Mouse (Mus musculus): ENCODE measurements around the gene Chchd2. TPM values are rescaled to one million over a fixed set of nuclear protein-coding genes. Genes with fewer than 3 reads are reported as not detected.
A peak's percentile ranks its signal among the peaks of the same experiment; 100 is the strongest.

Gene Chchd2
- polyA plus RNA-seq, 1 experiment from 2014 or later, result 686 TPM

DNA sequence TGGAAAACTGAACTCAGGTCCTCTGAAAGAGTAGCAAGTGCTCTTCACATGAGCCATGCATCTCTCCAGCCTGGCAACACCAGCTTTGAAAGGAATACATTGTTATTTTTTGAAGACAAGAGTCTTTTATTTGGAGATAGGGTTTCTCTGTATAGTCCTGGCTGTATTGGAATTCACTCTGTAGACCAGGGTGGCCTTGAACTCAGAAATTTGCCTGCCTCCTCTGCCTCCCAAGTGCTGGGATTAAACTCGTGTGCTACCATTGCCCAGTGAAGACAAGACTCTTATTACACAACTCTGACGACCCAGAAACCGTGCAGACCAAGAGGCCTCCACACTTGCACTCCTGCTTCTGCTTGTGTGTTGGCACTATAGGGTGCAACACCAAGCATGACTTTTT is 7.4 kb downstream of the Chchd2 start:
- ChIA-PET POLR2A (interaction anchor here (0.6 to 1.3 kb wide), 3 partner anchors 9 to 25 kb away, joined by 3 to 6 read pairs (median 4); no protein-coding TSS in a partner anchor), CTCF (interaction anchor here (0.9 to 12.7 kb wide), 6 partner anchors 10 to 97 kb away, joined by 3 to 68 read pairs (median 3); partner anchors contain the start of gene Sumf2)
- no peaks in the 10 kb centered on the region for H3K27me3 ChIP-seq
- in situ Hi-C loops (cut with MboI; ENCODE audit: low pct_unique_long_range_greater_than_20kb), result no loop called here
- ATAC-seq (no peak), DNase-seq (ENCODE audit: low read depth, low spot score) (no peak)
- no peak for TF ChIP-seq CTCF (IDR thresholded peaks at IDR 0.05)

GRCm38 (mm10) chr5:129878946-129879345 is 8.3 kb downstream of the Chchd2 start:
- peak; percentile 85 for ATAC-seq
- DNase-seq (ENCODE audit: low read depth, low spot score), result peak; percentile 56
- TF ChIP-seq CTCF (IDR thresholded peaks at IDR 0.05), result peak; percentile 94
- ChIA-PET CTCF (interaction anchor here (0.7 to 12.7 kb wide), 5 partner anchors 14 to 32 kb away, joined by 3 to 68 read pairs (median 4); partner anchors contain the start of gene Sumf2), POLR2A (interaction anchor here (1.3 kb wide), 1 partner anchor 24 kb away, joined by 6 read pairs; no protein-coding TSS in a partner anchor)
- H3K27me3 ChIP-seq, result no peaks in the 10 kb centered on the region
- in situ Hi-C loops (cut with MboI; ENCODE audit: low pct_unique_long_range_greater_than_20kb), result no loop called here

DNA sequence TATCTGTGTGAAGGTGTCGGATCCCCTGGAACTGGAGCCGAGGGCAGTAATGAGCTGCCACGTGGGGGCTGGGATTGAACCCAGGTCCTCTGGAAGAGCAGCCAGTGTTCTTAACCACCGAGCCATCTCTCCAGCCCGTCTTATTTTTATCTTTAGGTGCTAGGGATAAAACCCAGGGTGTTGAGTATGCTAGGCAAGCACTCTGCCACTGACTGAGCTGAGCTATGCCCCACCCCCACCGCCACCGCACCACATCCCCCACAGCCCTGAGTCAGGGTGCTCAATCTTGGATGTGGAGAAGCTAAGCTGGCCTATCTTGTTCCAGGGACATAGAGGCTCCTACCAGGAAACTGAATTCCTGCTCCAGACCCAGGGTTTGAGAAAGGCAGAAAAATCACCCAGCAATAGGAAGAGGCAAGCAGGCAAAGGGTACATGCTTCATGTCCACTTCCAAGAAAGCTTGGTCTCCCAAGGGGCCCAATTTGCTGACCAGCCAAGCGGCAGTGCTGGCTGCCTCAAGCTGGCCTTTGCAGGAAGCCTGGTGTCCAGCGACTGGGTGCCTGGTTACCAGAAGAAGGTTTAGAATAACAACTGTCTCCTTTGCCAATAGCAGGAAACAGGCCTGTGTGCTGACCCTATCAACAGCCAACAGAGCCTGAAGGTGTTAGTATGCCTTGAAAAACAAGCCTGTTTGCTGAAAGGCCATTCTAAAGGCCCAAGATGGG is 9.4 kb downstream of the Chchd2 start:
- POLR2A ChIA-PET, result interaction anchor here (1.2 to 2.2 kb wide), 2 partner anchors 23 to 30 kb away, joined by 6 to 8 read pairs; no protein-coding TSS in a partner anchor
- in situ Hi-C loops (cut with MboI; ENCODE audit: low pct_unique_long_range_greater_than_20kb), result no loop called here
- ATAC-seq (no peak), DNase-seq (ENCODE audit: low read depth, low spot score) (no peak)
- H3K27me3 ChIP-seq, result no peaks in the 10 kb centered on the region
- CTCF ChIA-PET, result interaction anchor here (0.7 to 12.7 kb wide), 5 partner anchors 11 to 493 kb away, joined by 4 to 68 read pairs (median 5); partner anchors contain the start of gene Sumf2
- TF ChIP-seq CTCF (IDR thresholded peaks at IDR 0.05), result no peak

DNA sequence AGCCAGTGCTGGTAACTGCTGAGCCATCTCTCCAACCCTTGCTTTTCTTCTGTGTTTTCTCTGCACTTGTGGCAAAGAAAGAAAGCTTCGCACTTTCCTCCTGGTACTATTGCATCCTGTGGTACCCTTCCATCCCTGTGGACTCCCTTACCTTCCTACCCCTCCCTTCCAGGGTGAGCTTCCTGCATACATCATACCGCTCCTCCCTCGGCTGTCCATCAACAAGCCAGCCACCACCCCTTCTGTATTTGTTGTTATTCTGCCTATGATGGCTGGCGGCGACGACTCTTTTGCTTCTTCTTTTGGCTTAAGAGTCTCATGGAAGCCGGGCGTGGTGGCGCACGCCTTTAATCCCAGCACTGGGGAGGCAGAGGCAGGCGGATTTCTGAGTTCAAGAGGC is 12.2 kb downstream of the Chchd2 start:
- no peaks in the 10 kb centered on the region for H3K27me3 ChIP-seq
- no peak for ATAC-seq
- TF ChIP-seq CTCF (IDR thresholded peaks at IDR 0.05), result no peak
- DNase-seq (ENCODE audit: low read depth, low spot score), result no peak
- POLR2A ChIA-PET, result interaction anchor here (0.5 kb wide), 1 partner anchor 266 kb away, joined by 3 read pairs; no protein-coding TSS in a partner anchor
- CTCF ChIA-PET, result interaction anchor here (1.7 to 12.7 kb wide), 3 partner anchors 10 to 21 kb away, joined by 3 to 68 read pairs (median 5); no protein-coding TSS in a partner anchor
- in situ Hi-C loops (cut with MboI; ENCODE audit: low pct_unique_long_range_greater_than_20kb), result no loop called here

DNA sequence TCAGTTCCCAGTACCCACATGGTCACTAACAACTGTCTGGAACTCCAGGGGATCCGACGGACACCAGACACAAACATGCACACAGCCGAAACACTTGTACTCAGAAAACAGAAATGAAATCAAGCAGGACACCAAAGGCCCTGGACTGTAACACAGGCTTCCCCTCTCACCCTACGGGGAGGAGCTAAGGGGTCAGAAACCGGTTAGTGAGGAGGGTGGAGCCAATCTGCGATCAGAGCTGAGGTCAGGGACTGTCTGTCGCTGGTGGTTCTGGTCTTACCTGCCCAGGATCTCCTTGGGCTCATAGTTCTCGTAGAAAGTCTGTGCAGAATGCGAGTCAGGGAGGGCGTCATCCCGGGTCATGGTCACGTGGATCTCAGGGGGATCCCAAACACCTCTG is 13.3 kb downstream of the Chchd2 start:
- DNase-seq (ENCODE audit: low read depth, low spot score), result no peak
- in situ Hi-C loops (cut with MboI; ENCODE audit: low pct_unique_long_range_greater_than_20kb), result no loop called here
- ChIA-PET POLR2A (no interaction called here), CTCF (interaction anchor here (1.2 to 12.7 kb wide), 4 partner anchors 9 to 19 kb away, joined by 3 to 68 read pairs (median 6); no protein-coding TSS in a partner anchor)
- no peak for TF ChIP-seq CTCF (IDR thresholded peaks at IDR 0.05)
- no peaks in the 10 kb centered on the region for H3K27me3 ChIP-seq
- no peak for ATAC-seq

- in situ Hi-C loops (cut with MboI; ENCODE audit: low pct_unique_long_range_greater_than_20kb), result no loop called here
- DNase-seq (ENCODE audit: low read depth, low spot score) (no peak), ATAC-seq (no peak)
- ChIA-PET CTCF (interaction anchor here (12.7 kb wide), 1 partner anchor 17 kb away, joined by 68 read pairs; no protein-coding TSS in a partner anchor), POLR2A (no interaction called here)
- no peak for TF ChIP-seq CTCF (IDR thresholded peaks at IDR 0.05)
- H3K27me3 ChIP-seq, result no peaks in the 10 kb centered on the region
Observed at GRCm38 (mm10) chr5:129871238-129871637, 16.0 kb downstream of the Chchd2 start.

- in situ Hi-C loops (cut with MboI; ENCODE audit: low pct_unique_long_range_greater_than_20kb), result no loop called here
- DNase-seq (ENCODE audit: low read depth, low spot score), result no peak
- POLR2A ChIA-PET, result interaction anchor here (0.5 kb wide), 1 partner anchor 89 kb away, joined by 4 read pairs; no protein-coding TSS in a partner anchor
- no peaks in the 10 kb centered on the region for H3K27me3 ChIP-seq
- no peak for TF ChIP-seq CTCF (IDR thresholded peaks at IDR 0.05)
- CTCF ChIA-PET, result interaction anchor here (12.7 kb wide), 1 partner anchor 15 kb away, joined by 68 read pairs; no protein-coding TSS in a partner anchor
- no peak for ATAC-seq
Observed at GRCm38 (mm10) chr5:129869238-129869995, 17.9 kb downstream of the Chchd2 start.

- no peaks in the 10 kb centered on the region for H3K27me3 ChIP-seq
- ChIA-PET CTCF (interaction anchor here (2.1 to 2.7 kb wide), 2 partner anchors 10 to 11 kb away, joined by 17 to 19 read pairs; no protein-coding TSS in a partner anchor), POLR2A (no interaction called here)
- no peak for ATAC-seq
- DNase-seq (ENCODE audit: low read depth, low spot score), result no peak
- TF ChIP-seq CTCF (IDR thresholded peaks at IDR 0.05), result no peak
- in situ Hi-C loops (cut with MboI; ENCODE audit: low pct_unique_long_range_greater_than_20kb), result no loop called here
Observed at GRCm38 (mm10) chr5:129865841-129866240, 21.4 kb downstream of the Chchd2 start.

GRCm38 (mm10) chr5:129864467-129864866 is 22.8 kb downstream of the Chchd2 start:
- DNase-seq (ENCODE audit: low read depth, low spot score), result no peak
- POLR2A ChIA-PET, result interaction anchor here (1.8 kb wide), 1 partner anchor 18 kb away, joined by 5 read pairs; the partner anchor contains the start of gene Sumf2
- CTCF ChIA-PET, result interaction anchor here (0.7 to 2.7 kb wide), 14 partner anchors 9 to 85 kb away, joined by 3 to 19 read pairs (median 4); partner anchors contain the start of genes Chchd2 and Sumf2
- ATAC-seq, result no peak
- H3K27me3 ChIP-seq, result no peaks in the 10 kb centered on the region
- peak; percentile 81 for TF ChIP-seq CTCF (IDR thresholded peaks at IDR 0.05)
- in situ Hi-C loops (cut with MboI; ENCODE audit: low pct_unique_long_range_greater_than_20kb), result no loop called here

DNA sequence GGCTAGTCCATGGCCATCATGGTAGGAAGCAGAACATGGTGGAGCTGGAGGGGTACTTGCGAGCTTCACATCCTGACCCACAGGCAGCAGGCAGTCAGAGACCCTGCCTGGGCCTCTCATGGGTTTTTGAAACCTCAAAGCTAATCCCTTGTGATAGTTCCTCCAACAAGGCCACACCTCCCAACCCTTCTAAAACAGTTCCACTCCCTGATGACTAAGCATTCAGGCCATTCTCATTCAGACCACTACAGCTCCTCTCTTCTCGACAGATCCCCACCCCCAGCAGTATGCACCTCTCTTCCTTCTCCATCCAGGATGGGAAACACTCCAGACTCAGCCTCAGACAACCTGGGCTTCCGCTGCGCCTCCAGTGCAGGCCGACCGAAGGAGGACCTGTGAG is 24.9 kb downstream of the Chchd2 start:
- no peaks in the 10 kb centered on the region for H3K27me3 ChIP-seq
- ATAC-seq, result no peak
- DNase-seq (ENCODE audit: low read depth, low spot score), result no peak
- ChIA-PET CTCF (interaction anchor here (1.0 to 1.8 kb wide), 2 partner anchors 10 to 11 kb away, joined by 3 to 5 read pairs; no protein-coding TSS in a partner anchor), POLR2A (no interaction called here)
- TF ChIP-seq CTCF (IDR thresholded peaks at IDR 0.05), result no peak
- in situ Hi-C loops (cut with MboI; ENCODE audit: low pct_unique_long_range_greater_than_20kb), result no loop called here

Measured in Patski (cell line).